Mouse (Mus musculus) embryonic fibroblast, embryonic 13.5 days (primary cell): ENCODE measurements around the gene Sh3bp1. TPM values are rescaled to one million over a fixed set of nuclear protein-coding genes. Genes with fewer than 3 reads are reported as not detected.
A peak's percentile ranks its signal among the peaks of the same experiment; 100 is the strongest.

Experiments used
- H3K27ac ChIP-seq: 2 replicates; pipeline ENCODE4 v1.5.1; 2012; ENCODE audit warnings: low read length, control low read depth, inconsistent platforms; ENCODE audit not compliant: insufficient read depth
- H3K4me1 ChIP-seq: 2 replicates; pipeline ENCODE4 v1.6.1; 2011; ENCODE audit warnings: low read length; ENCODE audit not compliant: control insufficient read depth, insufficient read depth
- H3K4me3 ChIP-seq: 2 replicates; pipeline ENCODE4 v1.5.1; 2011; ENCODE audit warnings: mild to moderate bottlenecking, control low read depth, low read length; ENCODE audit not compliant: insufficient read depth
- CTCF ChIP-seq: IDR thresholded peaks from 2 replicates; pipeline ENCODE4 v1.5.1; 2011; ENCODE audit warnings: mild to moderate bottlenecking, control low read depth, low read length, moderate library complexity, borderline replicate concordance; ENCODE audit not compliant: insufficient read depth
- POLR2A ChIP-seq: IDR thresholded peaks from 2 replicates; pipeline ENCODE4 v1.6.1; 2011; ENCODE audit warnings: low read depth, mild to moderate bottlenecking, control low read depth, low read length, moderate library complexity
- polyA plus RNA-seq: library from polyadenylated mRNA; stranded (reverse); fragments of >200 nt; gene quantifications from 2 replicates; pipeline ENCODE4 v1.2.4, GENCODE M21; 2011; ENCODE audit warnings: low read depth; ENCODE audit not compliant: missing spikeins, insufficient read length

Sh3bp1 gene
- polyA plus RNA-seq: 44.1 and 47.8 TPM in 2 replicates

DNA sequence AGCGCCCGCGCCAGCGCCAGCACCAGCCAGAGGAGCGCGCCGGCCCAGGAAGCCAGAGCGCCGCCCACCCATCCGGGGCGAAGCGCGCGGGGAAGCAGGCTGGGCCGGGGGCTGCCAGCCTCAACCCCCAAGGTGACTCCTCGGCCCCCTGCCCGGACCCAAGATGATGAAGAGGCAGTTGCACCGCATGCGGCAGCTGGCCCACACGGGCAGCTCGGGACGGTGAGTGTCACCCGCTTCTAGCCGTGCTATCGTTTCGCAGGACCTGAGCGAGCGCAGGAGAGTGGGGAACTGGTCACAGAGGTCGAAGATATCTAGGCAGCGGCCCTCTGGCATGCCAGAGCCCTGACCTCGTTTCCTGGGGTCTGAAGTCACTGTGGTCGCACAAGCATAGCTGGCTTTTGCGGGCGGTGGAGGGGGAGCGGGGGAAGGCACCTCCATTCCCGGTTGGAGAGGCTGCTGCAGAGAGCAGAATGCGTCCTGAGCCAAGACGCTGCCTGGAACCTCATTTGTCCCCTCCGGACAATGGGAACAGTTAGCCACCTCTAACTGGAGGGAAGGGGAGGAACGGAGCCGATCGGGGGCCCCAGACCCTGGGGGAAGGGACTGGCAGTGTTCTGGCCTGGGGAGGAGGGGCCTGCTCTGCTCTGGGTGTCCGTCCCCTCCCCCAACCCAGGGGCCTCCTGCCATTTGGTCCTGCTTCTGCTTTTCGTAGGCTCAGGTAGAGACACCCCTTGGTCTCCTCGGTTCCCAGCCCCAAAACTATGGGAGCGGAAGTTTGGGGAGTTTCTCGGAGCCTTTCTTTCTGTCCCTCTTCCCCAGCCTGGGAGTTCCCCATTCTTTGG lies at the start of gene Sh3bp1:
TSS of gene Sh3bp1 (plus strand) at position 29 of the 845 bp plus-strand sequence.
- Histone ChIP-seq H3K4me1 (no peaks in the 10 kb centered on the region), H3K27ac (peak within 1 kb of the TSS; percentile 35), H3K4me3 (peak within 1 kb of the TSS; percentile 91)
- TF ChIP-seq CTCF: no peak
- peak; percentile 69 for TF ChIP-seq POLR2A

DNA sequence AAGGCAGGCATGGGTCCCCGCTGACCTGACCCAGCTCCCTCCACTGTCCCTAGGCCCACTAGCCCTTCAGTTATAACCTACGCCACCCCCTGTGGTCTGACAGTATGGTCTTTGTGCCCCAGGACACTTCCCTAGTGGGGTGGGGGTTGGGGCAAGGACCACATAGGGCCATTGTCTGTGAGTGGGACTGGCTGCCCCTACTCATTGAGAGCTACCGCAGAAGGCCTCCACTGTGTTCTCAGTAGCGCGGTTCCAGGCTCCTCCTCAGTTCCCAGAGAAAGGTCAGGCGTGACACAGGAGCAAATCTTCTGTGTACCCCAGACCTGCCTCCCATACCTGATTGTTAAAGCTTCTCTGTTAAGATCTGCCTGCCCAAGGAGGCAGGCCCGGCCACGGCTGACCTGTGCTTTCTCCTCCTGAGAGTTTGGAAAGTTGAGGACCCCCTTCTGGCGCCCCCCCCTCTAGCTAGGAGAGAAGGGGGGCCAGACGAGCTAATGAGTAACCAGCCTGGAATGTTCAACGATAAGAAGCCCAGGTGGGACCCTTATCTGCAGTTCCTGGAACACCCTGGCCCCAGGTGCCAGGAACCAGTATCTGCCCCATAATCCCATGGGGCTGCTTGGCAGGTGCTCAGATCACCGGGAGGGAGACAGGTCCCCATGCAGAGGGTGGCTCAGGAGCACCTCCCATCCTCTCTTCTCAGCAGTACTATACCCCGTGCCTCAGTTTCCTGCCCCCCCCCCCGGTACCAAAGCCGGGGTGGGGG lies 49.3 kb upstream of the Sh3bp1 start:
- Histone ChIP-seq H3K27ac (no peak overlapping the region), H3K4me3 (no peak overlapping the region), H3K4me1 (peaks cover 5% of the 10 kb centered on the region; the same call in 1 of the 2 replicates)
- TF ChIP-seq CTCF (no peak), POLR2A (no peak)

DNA sequence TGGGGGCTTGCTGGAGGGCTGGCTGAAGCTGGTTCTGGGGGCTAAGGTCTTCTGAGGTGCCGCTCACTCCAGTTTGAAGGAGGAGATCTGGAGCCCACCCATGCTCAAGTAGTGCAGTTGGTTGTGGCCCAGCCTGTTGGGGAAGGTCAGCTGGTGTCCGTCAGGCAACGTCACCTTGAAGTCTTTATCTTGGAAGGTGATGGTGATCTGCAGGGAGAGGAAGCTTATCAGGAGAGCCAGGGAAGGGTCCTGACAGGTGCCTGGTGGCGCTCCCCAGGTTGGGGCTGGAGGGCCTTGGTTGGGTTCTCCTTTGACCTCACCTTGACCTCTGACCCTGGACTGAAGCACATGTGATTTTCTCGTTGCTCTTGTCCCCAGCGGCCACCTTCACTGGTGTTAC lies 48.6 kb upstream of the Sh3bp1 start:
- no peak overlapping the region for H3K4me3 ChIP-seq
- H3K4me1 ChIP-seq: no peaks in the 10 kb centered on the region
- TF ChIP-seq POLR2A: no peak
- no peak for TF ChIP-seq CTCF
- H3K27ac ChIP-seq: no peak overlapping the region

DNA sequence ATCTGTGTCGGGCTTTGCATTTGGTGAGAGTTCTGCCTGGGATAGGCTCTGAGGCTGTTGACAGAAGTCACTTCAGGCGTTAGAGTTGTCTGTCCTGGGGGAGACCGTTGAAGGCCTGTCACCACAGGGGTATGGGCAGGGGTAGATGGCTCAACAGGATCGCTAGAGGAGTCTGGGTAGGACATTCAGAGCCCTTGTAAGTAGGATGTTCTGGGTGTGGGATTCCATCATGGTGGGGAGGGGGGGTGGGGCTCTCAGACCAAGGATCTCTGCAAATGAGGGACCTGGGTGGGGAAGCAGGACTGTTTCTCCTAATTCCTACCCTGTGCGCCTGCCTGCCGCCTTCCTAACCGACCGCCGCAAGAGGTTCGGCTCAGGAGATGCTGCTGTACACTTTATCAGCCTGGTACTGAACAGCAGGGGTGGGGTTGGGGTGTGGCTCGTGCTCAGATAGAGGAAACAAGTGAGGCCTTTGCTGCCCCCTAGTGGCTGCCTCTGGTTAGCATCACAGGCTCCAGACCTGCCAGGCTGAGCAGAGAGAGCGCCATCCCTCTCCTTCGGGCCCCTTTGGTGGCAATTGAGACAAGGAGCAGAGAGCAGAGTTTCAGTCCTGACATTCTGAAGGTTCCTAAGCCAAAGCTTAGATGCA lies 47.9 kb upstream of the Sh3bp1 start:
- H3K27ac ChIP-seq: no peak overlapping the region
- no peak overlapping the region for H3K4me3 ChIP-seq
- TF ChIP-seq CTCF: peak; percentile 71
- TF ChIP-seq POLR2A: no peak
- no peaks in the 10 kb centered on the region for H3K4me1 ChIP-seq

DNA sequence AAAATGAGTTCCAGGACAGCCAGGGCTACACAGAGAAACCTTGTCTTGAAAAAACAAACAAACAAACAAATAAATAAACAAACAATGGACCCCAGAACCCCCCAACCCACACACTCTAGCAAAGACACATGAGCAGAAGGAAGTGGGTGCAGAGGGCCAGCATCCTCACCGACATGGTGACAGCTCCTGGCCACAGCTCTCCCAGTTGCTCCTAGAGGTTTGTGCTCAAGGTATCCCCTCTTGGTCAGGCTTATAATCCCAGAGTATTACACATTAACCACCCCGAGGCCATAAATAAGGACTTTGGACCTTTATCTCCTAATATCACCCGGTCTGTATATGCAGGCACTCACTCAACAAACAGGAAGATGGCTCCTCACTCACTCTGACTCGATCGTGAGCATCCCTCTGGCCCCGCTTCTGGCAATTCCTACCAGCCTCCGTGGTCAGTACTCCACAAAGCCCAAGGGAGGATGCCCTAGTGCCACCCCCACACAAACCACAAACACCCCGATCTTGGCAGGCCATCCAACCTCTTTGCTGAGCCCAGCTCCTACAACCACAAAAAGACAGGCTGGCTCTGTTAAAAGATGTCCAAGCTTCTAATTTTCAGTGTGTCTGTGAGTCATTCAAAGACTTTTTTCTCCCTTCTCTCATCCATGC lies 44.1 kb upstream of the Sh3bp1 start, which contains the start of gene Lgals2:
TSS of gene Lgals2 (minus strand) at position 227 of the 663 bp plus-strand sequence.
- Histone ChIP-seq H3K27ac (no peak within 1 kb of the TSS), H3K4me3 (no peak within 1 kb of the TSS), H3K4me1 (no peaks in the 10 kb centered on the region)
- TF ChIP-seq POLR2A: no peak
- no peak for TF ChIP-seq CTCF

DNA sequence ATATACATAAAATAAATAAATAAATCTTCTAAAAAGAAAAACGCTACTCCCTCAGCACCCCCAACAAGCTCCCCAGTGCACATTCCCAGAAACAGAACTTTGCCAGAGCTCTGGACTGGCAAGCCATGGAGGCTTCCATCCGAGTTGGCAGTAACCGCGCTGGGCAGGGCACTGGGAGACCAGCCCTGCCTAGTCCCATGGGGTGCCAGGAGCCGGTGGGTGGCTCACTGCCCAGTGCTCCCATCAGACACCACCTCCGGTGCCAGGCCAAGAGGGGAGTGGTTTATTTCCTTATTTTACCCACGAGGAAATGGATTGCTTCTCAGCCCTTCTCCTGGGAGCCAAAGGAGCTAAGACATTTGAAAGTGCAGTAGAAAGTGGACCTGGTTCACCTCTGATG lies 42.6 kb upstream of the Sh3bp1 start:
- H3K4me1 ChIP-seq: no peaks in the 10 kb centered on the region
- no peak for TF ChIP-seq CTCF
- no peak for TF ChIP-seq POLR2A

DNA sequence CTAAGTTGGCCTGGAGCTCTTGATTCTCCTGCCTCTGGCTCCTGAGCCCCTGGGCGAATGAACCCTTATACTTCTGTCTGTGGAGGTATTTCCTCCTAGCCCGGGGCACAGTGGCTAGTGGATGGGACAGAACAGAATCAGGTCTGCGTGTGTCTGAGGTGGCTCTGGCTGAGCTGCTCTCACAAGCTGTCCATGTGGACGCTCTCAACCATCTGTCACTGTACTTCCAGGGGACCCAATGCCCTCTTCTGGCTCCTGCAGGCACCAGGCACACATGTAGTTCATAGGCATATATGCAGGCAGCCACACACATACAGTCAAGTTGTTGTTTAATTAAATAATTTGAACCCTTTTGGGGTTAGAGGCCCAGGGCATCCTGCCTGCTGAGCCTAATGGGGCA lies 40.3 kb upstream of the Sh3bp1 start:
- Histone ChIP-seq H3K27ac (no peak overlapping the region), H3K4me3 (no peak overlapping the region), H3K4me1 (no peaks in the 10 kb centered on the region)
- TF ChIP-seq POLR2A: no peak
- no peak for TF ChIP-seq CTCF

More for the DNA sequence above, 42.6 kb upstream of the Sh3bp1 start:
- Histone ChIP-seq H3K27ac (no peak overlapping the region), H3K4me3 (no peak overlapping the region)

DNA sequence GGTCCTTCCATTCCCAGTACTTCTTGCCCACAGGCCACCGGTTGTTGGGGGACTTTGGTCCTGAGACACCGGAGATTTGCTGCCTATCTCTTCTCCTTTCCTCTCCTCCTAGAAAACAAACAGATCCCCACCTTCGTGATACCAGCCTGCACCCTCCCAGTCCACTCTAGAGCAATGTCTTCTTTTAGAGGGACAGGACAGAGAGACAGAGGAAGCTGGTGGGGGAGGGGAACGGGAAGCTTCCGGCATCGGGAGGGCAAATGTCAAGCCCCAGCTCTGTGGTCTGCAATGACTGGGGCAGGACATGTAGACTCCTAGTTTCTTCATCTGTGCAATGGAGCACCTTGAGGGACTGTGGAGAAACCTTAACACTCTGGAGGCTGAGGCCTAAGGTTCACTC lies 39.9 kb upstream of the Sh3bp1 start:
- TF ChIP-seq POLR2A (no peak), CTCF (no peak)
- H3K27ac ChIP-seq: no peak overlapping the region
- no peak overlapping the region for H3K4me3 ChIP-seq
- no peaks in the 10 kb centered on the region for H3K4me1 ChIP-seq

DNA sequence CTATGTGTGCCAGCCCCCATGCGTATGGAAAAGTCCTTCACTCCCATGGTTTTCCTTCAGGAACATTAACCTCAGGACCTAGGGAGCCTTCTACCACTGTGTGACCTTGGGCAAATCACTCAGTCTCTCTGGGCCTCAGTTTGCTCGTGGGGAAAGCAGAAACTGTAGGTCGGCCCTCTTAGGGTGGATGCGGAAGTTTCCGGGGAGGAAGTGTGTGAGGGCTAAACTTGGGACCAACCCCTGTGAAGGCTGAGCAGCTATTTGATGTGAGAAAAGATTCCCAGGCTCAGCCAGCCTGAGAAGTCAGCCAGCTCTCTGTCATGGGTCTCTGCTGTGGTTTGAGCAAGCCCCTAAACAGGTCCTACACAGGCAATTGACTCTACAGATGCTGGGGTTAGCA lies 37.3 kb upstream of the Sh3bp1 start:
- Histone ChIP-seq H3K27ac (no peak overlapping the region), H3K4me1 (no peaks in the 10 kb centered on the region), H3K4me3 (no peak overlapping the region)
- no peak for TF ChIP-seq CTCF
- no peak for TF ChIP-seq POLR2A

DNA sequence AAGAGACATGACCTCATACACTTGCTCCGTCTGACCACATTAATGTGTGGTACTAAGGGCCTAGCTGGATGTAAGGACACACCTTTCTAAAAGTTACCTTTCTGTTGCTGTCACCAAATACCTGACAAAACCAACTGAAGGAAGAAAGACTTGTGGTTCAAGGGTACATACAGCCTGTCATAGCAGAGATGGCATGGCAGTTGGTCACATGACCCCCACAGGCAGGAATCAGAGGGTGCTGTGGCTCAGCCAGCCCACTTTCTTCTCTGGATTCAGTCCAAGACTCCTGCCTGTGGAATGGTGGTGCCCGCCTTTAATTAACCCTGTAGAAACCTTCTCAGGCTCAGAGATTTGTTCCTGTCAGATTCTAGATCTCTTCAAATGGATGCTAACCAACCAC lies 36.4 kb upstream of the Sh3bp1 start:
- no peak overlapping the region for H3K27ac ChIP-seq
- no peak overlapping the region for H3K4me3 ChIP-seq
- 0 out of 2 replicates have a peak, but pooled peaks cover 2% of the 10 kb centered on the region for H3K4me1 ChIP-seq
- no peak for TF ChIP-seq POLR2A
- TF ChIP-seq CTCF: no peak
